Mouse (Mus musculus) hindbrain, embryonic 15.5 days (tissue): Measurements from ENCODE around the gene Ltbp3. TPM values are rescaled to one million over a fixed set of nuclear protein-coding genes. Genes with fewer than 3 reads are reported as not detected.

ENCODE experiments used
- ATAC-seq: fragments of 200-750 bp; cut with Nextera tagmentation; 2 replicates; pipeline ENCODE4 v1.8.0; 2017; ENCODE audit warnings: low read depth, moderate number of reproducible peaks, moderate TSS enrichment; ENCODE audit not compliant: low FRiP score
- H3K27ac ChIP-seq: fragments of 300-500 bp; sonication (generic); replicated peaks from 2 replicates; pipeline ENCODE4 v1.5.1; 2015; ENCODE audit warnings: mild to moderate bottlenecking, inconsistent platforms
- H3K27me3 ChIP-seq: fragments of 300-500 bp; sonication (generic); 2 replicates; pipeline ENCODE4 v1.6.1; 2015; ENCODE audit warnings: control low read depth, inconsistent platforms
- H3K36me3 ChIP-seq: fragments of 300-500 bp; sonication (generic); 2 replicates; pipeline ENCODE4 v1.6.1; 2015; ENCODE audit warnings: control low read depth, inconsistent platforms
- H3K4me1 ChIP-seq: fragments of 300-500 bp; sonication (generic); replicated peaks from 2 replicates; pipeline ENCODE4 v1.6.1; 2015; ENCODE audit warnings: control low read depth, inconsistent platforms
- H3K4me2 ChIP-seq: fragments of 300-500 bp; sonication (generic); 2 replicates; pipeline ENCODE4 v1.6.1; 2015; ENCODE audit warnings: moderate library complexity, mild to moderate bottlenecking, inconsistent platforms
- H3K4me3 ChIP-seq: fragments of 300-500 bp; sonication (generic); 2 replicates; pipeline ENCODE4 v1.5.1; 2015; ENCODE audit warnings: mild to moderate bottlenecking, inconsistent platforms
- H3K9ac ChIP-seq: fragments of 300-500 bp; sonication (generic); 2 replicates; pipeline ENCODE4 v1.6.1; 2015; ENCODE audit warnings: inconsistent platforms
- H3K9me3 ChIP-seq: fragments of 300-500 bp; sonication (generic); 2 replicates; pipeline ENCODE4 v1.6.1; 2016; ENCODE audit warnings: control low read depth, inconsistent platforms
- WGBS: fragments of 180-500 bp; shearing (Covaris S2); methylation state at CpG from one replicate; pipeline ENCODE4 v1.1.7; 2015; 5-methylcytosine and 5-hydroxymethylcytosine counted together
- polyA plus RNA-seq: library from polyadenylated mRNA; unstranded; fragments of >200 nt; fragmentation: Nextera tagmentation; extraction: Ambion mirVana; gene quantifications from 2 replicates; pipeline ENCODE4 v1.2.1, GENCODE M21; 2015

Ltbp3 gene
- polyA plus RNA-seq, 1 experiment from 2014 or later: 15.2 TPM

GRCm38 (mm10) chr19:5806051-5806808 lies 65.5 kb downstream of the Ltbp3 start:
- no peaks in the 10 kb centered on the region for H3K36me3 ChIP-seq
- peaks cover 52% of the 10 kb centered on the region for H3K4me1 ChIP-seq
- H3K4me3 ChIP-seq: no peak overlapping the region
- peak overlapping the region; percentile 81 for H3K27ac ChIP-seq
- ATAC-seq: no peak
- H3K27me3 ChIP-seq: no peaks in the 10 kb centered on the region
- WGBS: 3% methylated on average over 8 of the region's 8 CpGs
- no peak overlapping the region for H3K9ac ChIP-seq
- peak overlapping the region; percentile 5; the same call in 1 of the 2 replicates for H3K4me2 ChIP-seq
- no peaks in the 10 kb centered on the region for H3K9me3 ChIP-seq

- H3K9ac ChIP-seq: no peak overlapping the region
- WGBS: 20% methylated on average over 6 of the region's 6 CpGs
These were observed 66.1 kb downstream of the Ltbp3 start for GRCm38 (mm10) chr19:5806809-5807205.

GRCm38 (mm10) chr19:5807740-5808139 lies 67.0 kb downstream of the Ltbp3 start:
- peaks cover 67% of the 10 kb centered on the region for H3K4me1 ChIP-seq
- no peaks in the 10 kb centered on the region for H3K27me3 ChIP-seq
- H3K4me3 ChIP-seq: no peak overlapping the region
- WGBS: 65% methylated on average over 3 of the region's 3 CpGs
- H3K4me2 ChIP-seq: no peak overlapping the region
- H3K36me3 ChIP-seq: no peaks in the 10 kb centered on the region
- ATAC-seq: no peak
- H3K9ac ChIP-seq: no peak overlapping the region
- no peaks in the 10 kb centered on the region for H3K9me3 ChIP-seq
- no peak overlapping the region; the same call in 1 of the 2 replicates for H3K27ac ChIP-seq

More at GRCm38 (mm10) chr19:5806809-5807205, 66.1 kb downstream of the Ltbp3 start:
- Histone ChIP-seq H3K27me3 (no peaks in the 10 kb centered on the region), H3K4me3 (no peak overlapping the region), H3K4me1 (peaks cover 58% of the 10 kb centered on the region), H3K9me3 (no peaks in the 10 kb centered on the region), H3K4me2 (no peak overlapping the region), H3K27ac (peak overlapping the region; percentile 81), H3K36me3 (no peaks in the 10 kb centered on the region)
- ATAC-seq: no peak

Other genes starting within 250 kb of the Ltbp3 start
- gene 1700020D05Rik, start 237.1 kb upstream of the Ltbp3 start, polyA plus RNA-seq: 0.26 and 0.44 TPM in 2 replicates
- gene Snx32, start 230.4 kb upstream of the Ltbp3 start, polyA plus RNA-seq: 94.6 and 99.8 TPM in 2 replicates
- 0.08 TPM in 1 of 2 replicates, not detected in the other for gene Ovol1, start 180.3 kb upstream of the Ltbp3 start, polyA plus RNA-seq
- 3.1 and 3.7 TPM in 2 replicates for gene Ap5b1, start 172.9 kb upstream of the Ltbp3 start, polyA plus RNA-seq
- gene Rnaseh2c, start 139.0 kb upstream of the Ltbp3 start, polyA plus RNA-seq: 66.6 and 67.4 TPM in 2 replicates
- 67.2 and 69.2 TPM in 2 replicates for gene Kat5, start 130.7 kb upstream of the Ltbp3 start, polyA plus RNA-seq
- gene Rela, start 103.4 kb upstream of the Ltbp3 start, polyA plus RNA-seq: 34.4 and 37.8 TPM in 2 replicates
- 17.1 and 20.1 TPM in 2 replicates for gene Sipa1, start 77.2 kb upstream of the Ltbp3 start, polyA plus RNA-seq
- 12.3 and 13.4 TPM in 2 replicates for gene Map3k11, start 52.2 kb upstream of the Ltbp3 start, polyA plus RNA-seq
- 23.9 and 26.7 TPM in 2 replicates for gene Pcnx3, start 52.0 kb upstream of the Ltbp3 start, polyA plus RNA-seq
- 0.14 and 0.30 TPM in 2 replicates for gene Kcnk7, start 36.5 kb upstream of the Ltbp3 start, polyA plus RNA-seq
- gene Ehbp1l1, start 14.6 kb upstream of the Ltbp3 start, polyA plus RNA-seq: 15.5 and 19.7 TPM in 2 replicates
- gene Fam89b, start 11.3 kb upstream of the Ltbp3 start, polyA plus RNA-seq: 139 and 149 TPM in 2 replicates
- 79.7 and 92.6 TPM in 2 replicates for gene Scyl1, start 30.5 kb downstream of the Ltbp3 start, polyA plus RNA-seq
- 17.6 and 18.0 TPM in 2 replicates for gene Frmd8, start 134.4 kb downstream of the Ltbp3 start, polyA plus RNA-seq
- gene Slc25a45, start 136.9 kb downstream of the Ltbp3 start, polyA plus RNA-seq: 2.6 TPM in 2 replicates
- gene Tigd3, start 153.2 kb downstream of the Ltbp3 start, polyA plus RNA-seq: 10.7 and 11.7 TPM in 2 replicates
- gene Dpf2, start 172.1 kb downstream of the Ltbp3 start, polyA plus RNA-seq: 111 and 113 TPM in 2 replicates
- gene Cdc42ep2, start 183.9 kb downstream of the Ltbp3 start, polyA plus RNA-seq: 19.0 and 20.3 TPM in 2 replicates
- gene Pola2, start 223.3 kb downstream of the Ltbp3 start, polyA plus RNA-seq: 26.7 and 28.1 TPM in 2 replicates
- not detected in 2 replicates for gene Slc22a20, start 245.2 kb downstream of the Ltbp3 start, polyA plus RNA-seq